Mouse (Mus musculus): ENCODE measurements around the gene Loxl4. TPM values are rescaled to one million over a fixed set of nuclear protein-coding genes. Genes with fewer than 3 reads are reported as not detected.

The Loxl4 gene
- polyA plus RNA-seq, 1 experiment from 2014 or later: 0.13 TPM

GRCm38 (mm10) chr19:42602041-42602440, 10.6 kb downstream of the Loxl4 start:
- H3K4me2 ChIP-seq: no peak overlapping the region
- no peaks in the 10 kb centered on the region for H3K9me3 ChIP-seq (replicated peaks)
- no peak overlapping the region for H3K27ac ChIP-seq
- 79% methylated on average over 8 of the region's 8 CpGs for WGBS
- no peak overlapping the region for H3K4me3 ChIP-seq
- H3K36me3 ChIP-seq (ENCODE audit: poor library complexity, severe bottlenecking): no peaks in the 10 kb centered on the region
- H3K27me3 ChIP-seq: no peaks in the 10 kb centered on the region
- no peak for ATAC-seq
- no peaks in the 10 kb centered on the region for H3K4me1 ChIP-seq
- no peak overlapping the region for H3K9ac ChIP-seq

- H3K9me3 ChIP-seq (replicated peaks): no peaks in the 10 kb centered on the region
- no peaks in the 10 kb centered on the region for H3K36me3 ChIP-seq (ENCODE audit: poor library complexity, severe bottlenecking)
- 92% methylated on average over 2 of the region's 2 CpGs for WGBS
- H3K9ac ChIP-seq: no peak overlapping the region
- ATAC-seq: no peak
- no peak overlapping the region for H3K4me3 ChIP-seq
- H3K27me3 ChIP-seq: no peaks in the 10 kb centered on the region
- H3K27ac ChIP-seq: no peak overlapping the region
- no peak overlapping the region for H3K4me2 ChIP-seq
- H3K4me1 ChIP-seq: no peaks in the 10 kb centered on the region
These were observed 11.2 kb downstream of the Loxl4 start for GRCm38 (mm10) chr19:42601445-42601844.

GRCm38 (mm10) chr19:42600591-42600990, 12.0 kb downstream of the Loxl4 start:
- Histone ChIP-seq H3K4me1 (no peaks in the 10 kb centered on the region), H3K27me3 (no peaks in the 10 kb centered on the region), H3K27ac (no peak overlapping the region), H3K9me3 (replicated peaks) (no peaks in the 10 kb centered on the region), H3K9ac (no peak overlapping the region), H3K36me3 (ENCODE audit: poor library complexity, severe bottlenecking) (no peaks in the 10 kb centered on the region), H3K4me3 (no peak overlapping the region), H3K4me2 (no peak overlapping the region)
- WGBS: 74% methylated on average over 3 of the region's 3 CpGs
- ATAC-seq: no peak

- WGBS: 86% methylated on average over 17 of the region's 17 CpGs
These were observed 12.7 kb downstream of the Loxl4 start for GRCm38 (mm10) chr19:42599891-42600290.

GRCm38 (mm10) chr19:42597896-42598295, 14.7 kb downstream of the Loxl4 start:
- ATAC-seq: no peak
- WGBS: 96% methylated on average over 6 of the region's 6 CpGs

More at GRCm38 (mm10) chr19:42599891-42600290, 12.7 kb downstream of the Loxl4 start:
- no peaks in the 10 kb centered on the region for H3K9me3 ChIP-seq (replicated peaks)
- no peaks in the 10 kb centered on the region for H3K27me3 ChIP-seq
- no peak overlapping the region for H3K9ac ChIP-seq
- H3K4me3 ChIP-seq: no peak overlapping the region
- no peak overlapping the region for H3K27ac ChIP-seq
- no peaks in the 10 kb centered on the region for H3K36me3 ChIP-seq (ENCODE audit: poor library complexity, severe bottlenecking)
- H3K4me2 ChIP-seq: no peak overlapping the region
- no peaks in the 10 kb centered on the region for H3K4me1 ChIP-seq
- no peak for ATAC-seq

DNA sequence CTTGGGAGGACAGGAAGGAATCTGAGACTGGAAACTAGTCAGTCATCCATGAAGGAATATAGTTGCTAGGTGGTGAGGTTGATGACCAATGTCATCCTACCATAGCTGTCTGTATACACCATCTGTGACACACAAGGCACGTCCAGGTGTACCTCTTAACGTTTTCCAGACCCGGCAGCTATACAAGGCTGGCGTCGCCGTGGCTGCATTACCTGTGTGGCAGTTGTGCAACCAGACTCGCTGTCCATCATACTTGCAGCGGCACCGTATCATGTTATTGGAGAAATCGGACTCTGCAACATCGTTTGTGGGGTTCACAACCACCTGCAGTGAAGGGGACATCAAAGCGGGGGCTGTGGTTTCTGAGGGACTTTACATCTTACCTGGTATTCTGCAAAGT, 15.3 kb downstream of the Loxl4 start:
- 96% methylated on average over 12 of the region's 12 CpGs for WGBS
- Histone ChIP-seq H3K4me3 (no peak overlapping the region), H3K36me3 (ENCODE audit: poor library complexity, severe bottlenecking) (no peaks in the 10 kb centered on the region), H3K9ac (no peak overlapping the region), H3K9me3 (replicated peaks) (no peaks in the 10 kb centered on the region), H3K27ac (no peak overlapping the region), H3K4me1 (no peaks in the 10 kb centered on the region), H3K27me3 (no peaks in the 10 kb centered on the region), H3K4me2 (no peak overlapping the region)
- no peak for ATAC-seq

More at GRCm38 (mm10) chr19:42597896-42598295, 14.7 kb downstream of the Loxl4 start:
- Histone ChIP-seq H3K27ac (no peak overlapping the region), H3K4me1 (no peaks in the 10 kb centered on the region), H3K27me3 (no peaks in the 10 kb centered on the region), H3K9me3 (replicated peaks) (no peaks in the 10 kb centered on the region), H3K4me3 (no peak overlapping the region), H3K4me2 (no peak overlapping the region), H3K9ac (no peak overlapping the region), H3K36me3 (ENCODE audit: poor library complexity, severe bottlenecking) (no peaks in the 10 kb centered on the region)

DNA sequence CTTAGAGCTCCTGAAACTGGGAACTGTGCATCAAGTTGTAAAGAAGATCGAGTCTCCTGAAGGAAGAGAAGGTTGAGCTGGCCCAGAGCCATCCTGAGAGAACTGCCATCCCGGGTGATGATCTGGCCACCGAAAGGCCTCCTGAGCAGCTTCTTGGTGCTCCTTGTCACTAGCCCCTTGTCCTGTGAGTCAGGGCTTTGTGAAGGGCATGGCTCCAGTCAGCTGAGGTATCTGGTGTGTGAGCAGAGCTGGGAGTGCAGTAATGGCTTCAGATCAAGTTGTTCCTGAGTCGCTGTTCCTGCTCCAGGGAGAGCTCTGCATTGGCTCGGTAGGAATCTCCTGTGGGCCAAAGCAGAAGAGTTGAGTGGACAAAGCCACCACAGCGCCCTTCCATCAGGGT, 17.5 kb downstream of the Loxl4 start:
- H3K9me3 ChIP-seq (replicated peaks): no peaks in the 10 kb centered on the region
- no peak overlapping the region for H3K4me3 ChIP-seq
- peaks cover 13% of the 10 kb centered on the region for H3K36me3 ChIP-seq (ENCODE audit: poor library complexity, severe bottlenecking)
- no peaks in the 10 kb centered on the region for H3K27me3 ChIP-seq
- H3K9ac ChIP-seq: no peak overlapping the region
- WGBS: 95% methylated on average over 6 of the region's 6 CpGs
- H3K27ac ChIP-seq: no peak overlapping the region
- no peak overlapping the region for H3K4me2 ChIP-seq
- H3K4me1 ChIP-seq: no peaks in the 10 kb centered on the region
- ATAC-seq: no peak

DNA sequence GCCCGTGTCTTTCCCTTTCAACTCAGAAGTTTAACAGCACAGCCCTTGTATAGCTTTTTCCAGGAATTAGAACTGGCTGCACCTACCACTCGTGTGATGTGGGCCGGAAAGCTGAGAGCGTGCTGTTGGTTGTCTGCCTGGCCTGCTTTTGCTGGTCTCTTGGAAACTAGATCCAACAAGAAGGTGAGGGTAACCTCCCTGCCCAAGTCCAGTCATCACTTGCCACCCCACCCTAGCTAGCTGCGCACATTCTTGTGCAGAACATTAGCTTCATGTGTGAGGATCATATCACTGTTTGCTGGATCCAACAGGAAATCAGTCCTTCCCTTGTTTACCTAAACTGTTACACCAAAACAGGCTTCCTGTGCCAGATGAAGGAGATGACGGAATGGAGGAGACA, 19.2 kb downstream of the Loxl4 start:
- H3K9ac ChIP-seq: no peak overlapping the region
- peaks cover 3% of the 10 kb centered on the region for H3K4me1 ChIP-seq
- no peak for ATAC-seq
- peaks cover 13% of the 10 kb centered on the region for H3K36me3 ChIP-seq (ENCODE audit: poor library complexity, severe bottlenecking)
- H3K27me3 ChIP-seq: no peaks in the 10 kb centered on the region
- H3K9me3 ChIP-seq (replicated peaks): no peaks in the 10 kb centered on the region
- WGBS: 96% methylated on average over 6 of the region's 6 CpGs
- H3K27ac ChIP-seq: no peak overlapping the region
- no peak overlapping the region for H3K4me3 ChIP-seq
- no peak overlapping the region for H3K4me2 ChIP-seq

GRCm38 (mm10) chr19:42591534-42591933, 21.1 kb downstream of the Loxl4 start:
- Histone ChIP-seq H3K4me3 (no peak overlapping the region), H3K9me3 (replicated peaks) (no peaks in the 10 kb centered on the region), H3K9ac (no peak overlapping the region), H3K4me2 (no peak overlapping the region), H3K36me3 (ENCODE audit: poor library complexity, severe bottlenecking) (peaks cover 13% of the 10 kb centered on the region), H3K27ac (no peak overlapping the region), H3K27me3 (no peaks in the 10 kb centered on the region), H3K4me1 (peaks cover 12% of the 10 kb centered on the region)
- 77% methylated on average over 14 of the region's 14 CpGs for WGBS
- no peak for ATAC-seq

GRCm38 (mm10) chr19:42589246-42589645, 23.4 kb downstream of the Loxl4 start:
- ATAC-seq: no peak

DNA sequence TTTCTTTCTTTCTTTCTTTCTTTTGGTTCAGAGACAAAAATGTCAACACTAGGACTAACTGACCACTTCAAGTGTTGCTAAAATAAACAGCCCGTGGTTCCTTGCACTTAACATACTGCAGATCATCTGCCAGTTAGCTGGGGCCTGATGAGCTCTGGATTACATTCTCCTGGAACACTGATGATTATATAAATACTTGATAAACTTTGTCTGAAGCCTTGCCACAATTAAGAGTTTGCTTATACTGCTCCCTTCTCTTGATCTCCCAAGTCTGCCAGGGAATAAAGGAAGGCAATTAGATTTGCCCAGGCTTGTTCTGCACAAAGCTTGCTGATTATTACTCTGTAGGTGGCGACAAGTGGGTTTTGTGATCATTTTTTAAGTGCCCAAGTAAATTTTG, 24.9 kb downstream of the Loxl4 start:
- Histone ChIP-seq H3K4me3 (no peak overlapping the region), H3K27ac (no peak overlapping the region), H3K9me3 (replicated peaks) (no peaks in the 10 kb centered on the region), H3K27me3 (no peaks in the 10 kb centered on the region), H3K4me1 (peaks cover 12% of the 10 kb centered on the region), H3K4me2 (no peak overlapping the region), H3K36me3 (ENCODE audit: poor library complexity, severe bottlenecking) (peaks cover 20% of the 10 kb centered on the region), H3K9ac (peak overlapping the region; percentile 23; the same call in 1 of the 2 replicates)
- ATAC-seq: no peak
- WGBS: 30% methylated on average over 2 of the region's 2 CpGs

More at GRCm38 (mm10) chr19:42589246-42589645, 23.4 kb downstream of the Loxl4 start:
- no peak overlapping the region for H3K4me3 ChIP-seq
- no peak overlapping the region for H3K27ac ChIP-seq
- H3K9me3 ChIP-seq (replicated peaks): no peaks in the 10 kb centered on the region
- no peaks in the 10 kb centered on the region for H3K27me3 ChIP-seq
- H3K4me1 ChIP-seq: peaks cover 12% of the 10 kb centered on the region
- H3K36me3 ChIP-seq (ENCODE audit: poor library complexity, severe bottlenecking): peaks cover 17% of the 10 kb centered on the region
- no peak overlapping the region for H3K9ac ChIP-seq
- H3K4me2 ChIP-seq: no peak overlapping the region
- WGBS: 56% methylated on average over 1 of the region's 1 CpGs

DNA sequence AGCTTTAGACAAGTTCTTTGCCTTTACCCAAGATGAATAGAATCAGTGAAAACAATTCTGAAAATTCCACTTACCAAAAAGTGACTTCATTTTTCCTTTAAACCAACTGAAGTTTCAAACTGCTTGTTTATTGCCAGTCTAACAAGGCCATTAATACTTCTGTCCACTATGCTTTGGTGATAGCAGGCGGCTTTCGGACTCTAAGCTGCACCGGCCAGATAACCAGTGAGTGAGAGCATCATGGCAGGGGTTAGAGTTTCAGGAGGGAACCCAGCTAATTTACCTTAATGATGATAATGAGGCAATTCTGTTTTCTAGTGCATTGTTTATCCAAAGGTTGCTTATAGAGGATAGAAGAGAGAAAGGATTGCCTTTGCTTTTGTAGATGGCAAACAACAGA, 28.4 kb downstream of the Loxl4 start:
- 86% methylated on average over 3 of the region's 3 CpGs for WGBS
- no peak overlapping the region for H3K27ac ChIP-seq
- no peaks in the 10 kb centered on the region for H3K9me3 ChIP-seq (replicated peaks)
- no peaks in the 10 kb centered on the region for H3K27me3 ChIP-seq
- H3K4me2 ChIP-seq: no peak overlapping the region
- ATAC-seq: no peak
- no peak overlapping the region for H3K9ac ChIP-seq
- peaks cover 12% of the 10 kb centered on the region for H3K4me1 ChIP-seq
- no peak overlapping the region for H3K4me3 ChIP-seq
- H3K36me3 ChIP-seq (ENCODE audit: poor library complexity, severe bottlenecking): peaks cover 7% of the 10 kb centered on the region; the same call in 1 of the 2 replicates

GRCm38 (mm10) chr19:42583677-42584076, 28.9 kb downstream of the Loxl4 start:
- H3K4me2 ChIP-seq: no peak overlapping the region
- no peak for ATAC-seq
- peaks cover 11% of the 10 kb centered on the region for H3K4me1 ChIP-seq
- no peaks in the 10 kb centered on the region for H3K27me3 ChIP-seq
- H3K9me3 ChIP-seq (replicated peaks): no peaks in the 10 kb centered on the region
- no peak overlapping the region for H3K4me3 ChIP-seq
- H3K27ac ChIP-seq: no peak overlapping the region
- H3K9ac ChIP-seq: no peak overlapping the region
- peaks cover 7% of the 10 kb centered on the region; the same call in 1 of the 2 replicates for H3K36me3 ChIP-seq (ENCODE audit: poor library complexity, severe bottlenecking)
- WGBS: 96% methylated on average over 5 of the region's 5 CpGs

Measured in forebrain, embryonic 13.5 days (tissue).